Mouse (Mus musculus): ENCODE results near the gene Naxe.

- TF ChIP-seq MYC (IDR thresholded peaks at IDR 0.05; ENCODE audit: low read depth, low read length) (no peak), GATA1 (IDR thresholded peaks at IDR 0.05; ENCODE audit: low read depth, low read length) (no peak), POLR2AphosphoS5 (IDR thresholded peaks at IDR 0.05; ENCODE audit: borderline replicate concordance, low read depth, low read length) (no peak), EP300 (IDR thresholded peaks at IDR 0.05; ENCODE audit: low read depth in 1 of 2, low read length in 2 of 2) (no peak), HCFC1 (IDR thresholded peaks at IDR 0.05; ENCODE audit: low read depth, low read length) (no peak), UBTF (IDR thresholded peaks at IDR 0.05; ENCODE audit: borderline replicate concordance, insufficient read depth, low read depth, low read length) (no peak), CHD1 (IDR thresholded peaks at IDR 0.05; ENCODE audit: low read depth, low read length) (no peak)
Measured at GRCm38 (mm10) chr3:88106126-88106525, 47.8 kb upstream of the Naxe start.

All from MEL (cell line).